Mouse (Mus musculus): ENCODE results near the gene Tle4.

GRCm38 (mm10) chr19:14506875-14507670, 90.8 kb downstream of the Tle4 start:
- TF ChIP-seq EP300 (IDR thresholded peaks at IDR 0.05; ENCODE audit: low read depth) (no peak), CTCF (IDR thresholded peaks at IDR 0.05; ENCODE audit: low read depth) (no peak)

Data from heart, postnatal 0 days (tissue).